Mouse (Mus musculus) right cerebral cortex, postnatal 10 days (tissue): ENCODE data around the gene Acsbg1.
"Not testable (repeated sequence)": the region's sequence is repeated elsewhere in the genome, so short reads cannot be mapped to it uniquely, and the experiment has no call there.

Experiments used
- DNase-seq, 2 experiments: peaks; one replicate each; pipeline ENCODE4 v3.0.0; 2021; ENCODE audit warnings: low spot score in 2 of 2

Gene Acsbg1

DNA sequence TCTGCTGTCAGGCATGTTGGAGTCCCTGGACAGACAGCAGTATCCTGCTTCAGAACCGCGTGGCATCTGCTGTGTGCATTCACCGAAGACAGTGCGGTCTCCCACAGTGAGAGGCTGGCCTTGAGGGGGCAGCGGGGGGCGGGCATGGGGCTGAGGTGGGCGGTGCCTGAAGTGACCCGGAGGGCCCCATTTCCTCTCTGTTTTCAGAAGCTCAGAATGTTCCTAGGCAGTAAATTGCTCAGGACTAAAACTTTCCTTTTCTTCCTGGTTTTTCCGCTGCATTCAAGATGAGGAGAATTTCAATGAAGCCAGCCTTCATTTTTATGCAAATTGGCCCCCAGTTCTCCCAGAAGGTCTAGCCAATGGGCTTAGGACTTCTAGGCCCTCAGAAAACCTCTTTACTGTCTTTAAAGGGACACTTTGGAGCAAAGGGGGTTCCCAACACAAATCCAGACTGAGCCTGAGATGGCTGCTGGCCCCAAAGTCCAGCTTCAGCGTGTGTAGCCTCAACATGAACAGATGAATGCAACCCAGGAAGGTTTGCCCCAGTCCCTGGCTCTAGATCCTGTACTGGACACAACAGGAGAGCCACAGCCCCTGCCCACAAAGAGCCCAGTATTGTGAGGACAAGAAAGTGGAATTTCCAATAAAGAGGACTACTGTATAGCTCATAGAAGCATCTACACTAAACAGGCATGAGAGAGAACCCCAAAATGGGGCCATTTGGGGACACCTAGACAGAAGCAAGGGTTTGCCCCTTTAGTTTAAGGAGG lies at the start of gene Acsbg1:
Acsbg1 (minus strand) TSS at position 266 of the 773 bp plus-strand sequence.
- DNase-seq = peak; percentile 55 to 61

GRCm38 (mm10) chr9:54708085-54708484 lies 46.4 kb upstream of the Acsbg1 start:
- no peak for DNase-seq

GRCm38 (mm10) chr9:54707288-54707999 lies 45.8 kb upstream of the Acsbg1 start:
- DNase-seq = peak in 1 of 2 experiments; percentile 51

DNA sequence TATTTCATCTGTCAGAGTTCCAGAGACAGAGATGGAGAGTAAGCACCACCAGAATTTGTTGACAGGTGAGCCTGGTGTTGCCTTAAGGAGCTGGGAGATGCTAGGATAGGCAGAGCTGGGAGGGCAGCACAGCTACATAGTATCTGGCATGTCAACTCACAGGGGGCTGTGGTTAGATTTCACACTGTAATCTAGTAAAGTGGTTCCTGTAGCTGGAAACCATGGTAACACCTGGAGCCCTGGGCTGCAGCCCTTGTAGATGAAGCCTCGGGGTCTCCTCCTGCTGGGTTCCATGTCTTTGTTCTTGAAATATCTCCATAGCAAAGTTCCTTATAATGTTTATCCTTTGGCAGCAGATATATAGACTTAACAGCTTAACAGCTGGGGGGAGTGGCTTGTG lies 43.9 kb upstream of the Acsbg1 start:
- DNase-seq = no peak

GRCm38 (mm10) chr9:54704361-54704760 lies 42.7 kb upstream of the Acsbg1 start:
- DNase-seq = no peak

- DNase-seq = no peak
Observed at GRCm38 (mm10) chr9:54702581-54702980, 40.9 kb upstream of the Acsbg1 start.

- no peak for DNase-seq
Observed at GRCm38 (mm10) chr9:54700746-54701145, 39.1 kb upstream of the Acsbg1 start.

- DNase-seq = peak in 1 of 2 experiments; percentile 40
Observed at GRCm38 (mm10) chr9:54700174-54700475, 38.5 kb upstream of the Acsbg1 start.

DNA sequence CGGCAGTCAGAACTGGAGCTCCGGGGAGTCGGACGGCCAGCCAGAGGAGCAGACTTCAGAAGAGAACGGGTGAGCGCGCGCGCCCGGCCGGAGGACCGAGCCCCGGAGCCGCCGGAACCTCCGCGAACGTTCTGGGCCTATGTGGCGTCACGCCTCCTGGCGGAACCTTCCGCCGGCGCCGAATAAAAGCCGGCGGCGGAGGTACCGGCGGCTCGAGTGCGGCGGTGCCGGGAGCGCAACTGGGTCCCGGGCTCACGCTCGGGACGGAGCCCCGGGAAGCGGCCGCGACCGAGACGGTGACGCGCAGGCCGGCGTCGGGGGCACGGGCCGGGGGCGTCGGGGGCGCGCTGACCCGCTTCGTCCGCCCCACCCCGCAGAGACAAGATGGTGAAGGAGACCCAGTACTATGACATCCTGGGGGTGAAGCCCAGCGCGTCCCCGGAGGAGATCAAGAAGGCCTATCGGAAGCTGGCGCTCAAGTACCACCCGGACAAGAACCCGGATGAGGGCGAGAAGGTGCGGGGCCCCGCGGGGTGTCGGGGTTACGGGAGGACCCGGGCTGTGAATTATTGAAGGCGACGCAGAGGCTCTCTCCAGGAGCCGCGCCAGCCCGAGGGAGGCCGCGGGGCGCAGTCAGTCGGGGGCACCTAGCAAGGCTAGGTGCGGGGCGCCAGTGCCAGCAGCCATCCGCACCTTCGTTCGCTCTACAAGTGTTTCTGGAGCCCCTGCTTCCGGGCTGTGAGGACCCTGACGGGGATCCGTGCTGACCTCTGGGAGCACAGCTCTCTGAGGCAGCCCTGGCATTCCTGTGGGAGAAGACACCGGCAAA lies 37.9 kb upstream of the Acsbg1 start:
- peak; percentile 87 to 88 for DNase-seq

DNA sequence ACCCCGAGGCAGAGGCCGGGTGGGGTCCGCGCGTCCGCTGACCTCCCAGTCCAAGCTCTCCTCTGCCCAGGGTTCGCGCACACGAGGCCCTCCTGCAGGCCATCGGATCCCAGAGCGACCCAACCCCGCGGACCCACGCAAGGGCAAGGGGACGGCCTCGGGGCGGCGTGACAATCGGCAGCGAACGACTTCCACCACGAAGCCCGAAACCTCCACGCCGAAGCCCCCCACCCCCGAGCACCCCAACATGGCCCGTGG lies 37.3 kb upstream of the Acsbg1 start:
- no peak for DNase-seq

GRCm38 (mm10) chr9:54698318-54699086 lies 36.8 kb upstream of the Acsbg1 start, which contains the start of gene Dnaja4:
Gene Dnaja4 (plus strand): TSS chr9:54698873.
- no peak for DNase-seq

GRCm38 (mm10) chr9:54691241-54691805 lies 29.7 kb upstream of the Acsbg1 start:
- DNase-seq = not testable (repeated sequence)

GRCm38 (mm10) chr9:54690697-54691096 lies 29.0 kb upstream of the Acsbg1 start:
- not testable (repeated sequence) for DNase-seq

DNA sequence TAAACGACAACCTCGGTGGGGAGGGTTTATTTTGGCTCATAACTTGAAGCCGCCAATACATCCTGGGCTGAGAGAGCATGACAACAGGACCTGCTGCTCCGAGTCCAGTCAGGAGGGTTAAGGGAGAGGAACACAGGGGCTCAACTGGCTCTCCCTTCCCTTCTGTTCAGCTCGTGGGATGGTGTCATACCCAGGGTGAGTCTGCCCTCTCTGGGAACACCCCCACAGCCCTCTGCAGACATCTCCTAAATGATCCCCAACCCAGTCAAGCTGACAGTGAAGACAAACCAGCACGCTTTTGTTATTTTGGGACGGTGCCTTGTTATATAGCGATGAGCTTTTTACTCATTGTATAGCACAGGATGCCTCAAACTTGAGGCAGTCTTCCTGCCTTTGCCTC lies 27.8 kb upstream of the Acsbg1 start:
- DNase-seq = no peak

- DNase-seq = peak; percentile 67 to 77
Observed at GRCm38 (mm10) chr9:54687246-54688236, 25.9 kb upstream of the Acsbg1 start.

GRCm38 (mm10) chr9:54683814-54684605 lies 22.3 kb upstream of the Acsbg1 start:
- DNase-seq = no peak

- DNase-seq = no peak
Observed at GRCm38 (mm10) chr9:54682846-54683245, 21.2 kb upstream of the Acsbg1 start.

GRCm38 (mm10) chr9:54676531-54676986 lies 14.9 kb upstream of the Acsbg1 start:
- DNase-seq = peak; percentile 64 to 80

DNA sequence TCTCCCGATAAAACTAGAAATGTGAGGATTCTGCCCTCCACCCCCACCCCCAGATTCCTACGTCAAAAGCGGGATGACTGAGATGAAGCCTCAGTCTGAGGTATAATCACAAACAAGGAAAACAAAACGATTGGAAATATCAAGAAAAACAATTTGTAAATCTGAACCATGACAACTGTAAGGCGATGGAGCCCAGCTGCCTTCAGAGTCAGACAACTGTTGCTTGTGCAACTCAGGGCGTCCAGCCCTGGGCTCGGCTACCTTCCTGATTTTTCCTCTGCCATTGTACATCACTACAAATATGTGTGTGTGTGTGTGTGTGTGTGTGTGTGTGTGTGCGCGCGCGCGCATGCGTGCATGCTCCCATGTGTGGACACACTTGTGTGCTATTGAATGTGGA lies 12.2 kb upstream of the Acsbg1 start:
- no peak for DNase-seq
